Mouse (Mus musculus) 416B (cell line): ENCODE data around the gene Grap2.
"Not testable (repeated sequence)": the region's sequence is repeated elsewhere in the genome, so short reads cannot be mapped to it uniquely, and the experiment has no call there.

ENCODE experiments used
- DNase-seq: peaks from one replicate; pipeline ENCODE4 v3.0.0; 2011; ENCODE audit warnings: low read depth

Grap2 gene

DNA sequence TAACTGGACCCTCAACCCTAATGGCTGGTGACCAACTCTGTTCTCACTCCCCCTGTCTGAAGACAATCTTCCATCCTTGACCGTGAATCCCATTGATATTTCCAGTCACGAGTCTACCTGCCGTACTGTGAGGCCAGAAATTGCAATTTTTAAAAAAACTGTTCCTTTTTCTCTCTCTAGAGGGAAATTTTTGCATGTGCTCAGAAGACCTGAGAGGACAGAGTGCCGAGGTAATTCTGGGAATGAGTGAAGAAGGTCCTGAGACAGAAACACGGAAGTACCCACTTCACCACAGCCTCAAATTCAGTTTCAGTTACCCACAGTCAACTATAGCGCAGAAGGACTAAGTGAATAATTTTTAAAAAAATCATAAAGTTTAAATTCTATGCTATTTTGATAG lies 5.7 kb upstream of the Grap2 start:
- DNase-seq, result no peak

DNA sequence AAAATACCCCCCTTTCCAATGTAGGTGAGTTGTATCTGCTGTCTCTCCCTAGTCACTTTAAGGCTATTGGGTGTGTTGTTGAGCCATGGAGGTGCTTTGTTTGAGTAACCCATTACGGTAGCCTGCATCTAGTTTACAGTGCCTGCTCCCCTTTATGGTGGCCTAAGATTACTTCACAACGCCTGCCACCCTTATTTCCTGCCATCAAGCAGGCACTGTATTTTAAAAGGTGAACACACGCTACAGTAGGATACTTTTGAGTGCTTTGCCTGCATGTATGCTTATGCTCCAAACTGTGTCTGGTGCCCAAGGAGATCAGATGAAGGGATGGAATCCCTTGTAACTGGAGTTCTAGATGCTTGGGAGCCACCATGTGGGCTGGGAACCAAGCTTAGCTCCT lies 5.3 kb upstream of the Grap2 start:
- DNase-seq, result no peak

DNA sequence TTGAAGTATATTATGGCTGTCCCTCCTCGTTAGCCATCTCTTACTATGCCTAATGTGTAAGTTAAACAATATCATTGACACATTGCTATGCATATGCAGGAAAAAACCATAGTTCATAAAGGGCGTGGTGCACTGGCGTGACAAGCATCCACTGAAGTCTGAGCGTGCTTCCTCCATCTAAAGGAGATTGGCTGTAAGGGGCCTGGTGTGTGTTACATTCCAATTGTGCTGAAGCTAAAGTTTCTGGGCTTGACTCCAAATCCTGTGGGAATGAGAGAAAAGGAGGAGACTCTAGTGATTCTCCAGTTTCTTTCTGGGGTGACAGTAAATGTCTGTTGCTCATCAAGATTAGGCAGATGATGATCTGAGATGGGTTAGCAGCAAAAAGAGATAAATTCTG lies 4.7 kb upstream of the Grap2 start:
- no peak for DNase-seq

DNA sequence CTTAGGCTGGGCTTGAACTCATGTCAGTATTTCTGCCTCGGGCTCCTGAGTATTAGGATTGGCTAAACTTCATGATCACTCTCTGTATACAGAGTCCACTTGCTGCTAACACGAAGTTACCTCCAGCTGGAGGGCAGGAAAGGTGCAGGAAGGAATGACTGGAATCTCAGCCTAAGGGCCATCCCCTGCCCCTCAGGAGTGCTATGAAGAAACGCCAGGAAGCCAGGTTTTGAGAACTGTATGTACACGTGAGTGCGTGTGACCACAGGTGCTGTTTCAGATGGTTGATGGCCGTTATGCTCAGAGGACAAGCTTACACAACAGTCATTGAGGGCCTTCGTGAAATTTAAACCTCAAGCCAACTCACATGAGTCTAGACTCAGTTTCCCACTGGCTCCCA lies 3.2 kb upstream of the Grap2 start:
- DNase-seq, result no peak

DNA sequence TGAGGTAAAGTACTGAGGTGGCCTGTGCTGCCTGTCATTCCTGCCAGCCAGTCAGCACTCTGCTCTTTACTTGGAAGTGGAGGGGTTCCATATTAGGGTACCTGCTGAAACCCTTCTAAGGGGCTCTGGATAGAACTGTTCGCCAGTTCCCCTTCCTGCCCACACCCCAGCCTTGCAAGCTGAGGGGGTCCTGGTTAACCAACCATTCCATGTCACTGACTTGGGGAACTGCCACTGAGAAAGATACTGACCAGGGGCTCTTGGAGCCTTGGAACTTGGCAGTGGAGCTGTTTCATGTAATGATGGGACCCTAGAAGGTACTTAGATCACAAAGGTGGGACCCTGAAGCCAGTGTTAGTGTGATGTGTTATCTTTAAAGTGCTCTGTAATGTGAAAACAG lies 2.2 kb upstream of the Grap2 start:
- DNase-seq, result no peak

DNA sequence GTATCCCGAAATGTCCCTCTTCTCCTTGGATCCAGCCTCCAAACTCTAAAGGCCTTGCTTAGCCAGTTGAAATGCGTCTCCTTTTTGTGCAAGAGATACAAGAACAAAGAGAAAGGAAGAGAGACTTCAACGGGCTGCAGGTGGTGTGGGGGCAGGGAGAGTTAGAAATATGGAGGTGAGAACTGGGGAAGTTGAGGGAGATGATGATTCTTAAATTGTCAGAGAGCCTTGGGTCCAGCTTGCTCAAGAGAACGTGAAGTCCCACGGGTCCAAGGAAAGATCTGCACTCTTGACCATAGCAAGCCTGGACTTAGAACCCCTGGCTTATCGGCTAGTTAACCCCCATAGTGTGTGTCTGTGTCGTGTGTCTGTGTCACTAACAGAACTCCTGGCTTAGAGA lies 783 bp upstream of the Grap2 start:
- DNase-seq, result no peak

DNA sequence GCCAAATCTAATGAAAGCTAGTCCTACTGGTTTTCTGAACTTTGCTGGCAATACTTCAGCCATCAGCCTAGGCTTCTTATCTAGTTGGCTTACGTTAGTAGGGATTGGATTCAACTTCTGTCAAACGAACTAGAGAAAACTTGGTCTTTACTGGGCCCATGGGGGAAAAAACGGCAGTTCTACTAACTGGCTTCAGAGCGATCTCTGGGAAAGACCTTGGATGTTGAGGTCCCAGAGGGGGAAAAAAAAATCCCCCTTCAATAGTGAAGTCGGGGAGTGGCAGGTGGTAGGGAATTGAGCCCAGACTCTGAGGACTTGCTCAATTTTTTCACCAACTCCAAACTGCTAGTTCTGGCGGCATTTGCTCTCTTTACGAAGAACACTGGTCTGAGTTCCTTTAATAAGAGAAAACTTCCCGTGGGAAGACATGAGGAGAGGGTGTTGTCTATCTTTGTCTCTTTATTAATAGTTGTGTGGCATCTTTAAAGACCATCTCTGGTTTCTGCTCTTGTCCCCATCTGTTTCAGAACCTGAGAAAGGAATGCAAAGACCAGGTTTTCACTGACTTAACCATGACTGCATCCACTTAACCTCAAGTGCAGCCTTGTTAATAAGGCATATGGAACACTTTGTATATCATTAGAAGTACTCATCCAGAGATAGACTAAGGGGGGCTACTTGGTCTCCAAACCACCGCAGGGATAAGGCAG lies 572 bp downstream of the Grap2 start:
- no peak for DNase-seq

DNA sequence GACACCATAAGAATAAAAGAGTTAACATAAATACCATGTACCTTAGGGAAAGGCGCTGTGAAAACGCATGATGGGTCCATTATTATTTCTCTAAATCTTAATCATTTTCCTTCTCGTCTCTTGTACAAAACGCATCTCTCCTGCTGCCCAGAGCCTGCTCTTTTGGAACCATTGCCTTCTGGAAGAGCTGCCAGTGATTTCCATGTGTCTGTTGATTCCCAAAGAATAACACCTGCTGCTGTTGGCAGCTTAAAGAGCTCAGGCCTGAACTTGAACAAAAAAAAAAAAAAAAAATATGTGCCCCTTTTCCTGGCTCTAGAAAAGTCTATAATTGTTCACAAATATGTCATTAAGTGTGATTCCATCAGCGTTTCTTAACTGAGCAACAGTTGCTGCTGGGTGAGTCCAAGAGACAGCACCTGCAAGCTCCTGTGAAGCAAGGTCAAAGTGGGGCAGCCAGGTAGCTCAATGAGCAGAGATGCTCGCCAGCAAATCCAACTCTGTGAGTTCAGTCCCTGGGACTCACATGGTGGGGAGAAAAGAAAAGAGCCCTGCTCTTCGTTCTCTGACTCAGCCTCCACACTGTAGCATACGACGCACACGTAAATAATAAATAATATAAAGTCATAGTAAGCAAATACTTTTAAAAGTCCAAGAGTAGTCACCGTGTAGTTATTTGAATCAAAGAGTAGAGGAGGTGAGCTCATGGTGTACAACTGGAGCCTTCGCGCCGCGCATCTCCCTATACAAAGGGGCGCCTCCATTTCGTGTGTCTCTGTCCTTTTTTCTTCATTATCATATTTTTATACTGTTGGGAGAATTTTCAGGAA lies 2.0 kb downstream of the Grap2 start:
- DNase-seq, result no peak

DNA sequence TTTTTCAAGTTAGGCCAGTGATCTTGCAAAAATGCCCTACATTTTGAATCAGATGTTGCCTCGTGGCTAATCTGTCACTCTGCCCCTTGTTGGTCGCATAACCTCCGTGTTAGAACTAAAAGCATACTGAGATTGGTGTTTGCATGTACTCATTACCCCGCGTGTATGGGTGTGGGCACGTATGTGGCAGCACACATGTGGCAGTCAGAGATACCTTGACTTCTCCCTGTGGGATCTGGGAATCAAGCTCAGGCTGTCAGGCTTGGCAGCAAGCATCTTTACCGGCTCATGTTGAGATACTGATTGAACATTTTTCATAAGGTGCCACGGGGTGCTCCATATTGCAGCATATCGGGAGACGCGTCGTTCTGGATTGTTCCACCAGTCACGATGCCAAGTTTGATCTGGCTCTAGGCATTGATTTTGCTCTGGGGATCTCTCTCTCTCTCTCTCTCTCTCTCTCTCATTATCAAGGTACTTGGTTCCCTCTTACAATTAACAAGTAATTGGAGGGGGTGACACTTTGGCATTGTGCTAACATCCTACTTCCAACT lies 3.5 kb downstream of the Grap2 start:
- DNase-seq, result no peak

DNA sequence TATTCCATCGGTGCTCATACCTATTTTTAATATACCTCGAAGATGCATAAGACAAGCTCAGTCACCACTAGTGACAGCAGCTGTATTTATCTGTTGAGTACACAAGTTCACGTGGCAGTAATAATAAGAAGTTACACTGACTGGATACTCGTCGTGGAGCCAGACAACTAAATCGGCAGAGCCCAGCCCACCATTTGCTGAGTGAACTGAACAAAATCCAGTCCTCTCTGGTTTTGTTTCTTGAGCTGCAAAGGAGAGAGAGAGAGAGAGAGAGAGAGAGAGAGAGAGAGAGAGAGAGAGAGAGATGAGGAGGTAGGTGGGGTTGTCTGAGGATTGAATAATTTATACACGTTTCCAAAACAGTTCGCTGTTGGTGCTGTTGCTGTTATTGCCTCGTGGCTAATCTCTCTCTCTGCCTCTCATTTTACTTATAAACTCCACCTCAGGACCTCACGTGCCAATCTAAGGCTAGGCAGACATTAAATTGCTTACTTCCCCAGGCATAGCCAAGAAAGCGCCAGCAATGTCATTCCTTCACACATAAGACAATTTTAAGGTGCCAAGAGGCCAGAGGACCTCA lies 4.1 kb downstream of the Grap2 start:
- no peak for DNase-seq

DNA sequence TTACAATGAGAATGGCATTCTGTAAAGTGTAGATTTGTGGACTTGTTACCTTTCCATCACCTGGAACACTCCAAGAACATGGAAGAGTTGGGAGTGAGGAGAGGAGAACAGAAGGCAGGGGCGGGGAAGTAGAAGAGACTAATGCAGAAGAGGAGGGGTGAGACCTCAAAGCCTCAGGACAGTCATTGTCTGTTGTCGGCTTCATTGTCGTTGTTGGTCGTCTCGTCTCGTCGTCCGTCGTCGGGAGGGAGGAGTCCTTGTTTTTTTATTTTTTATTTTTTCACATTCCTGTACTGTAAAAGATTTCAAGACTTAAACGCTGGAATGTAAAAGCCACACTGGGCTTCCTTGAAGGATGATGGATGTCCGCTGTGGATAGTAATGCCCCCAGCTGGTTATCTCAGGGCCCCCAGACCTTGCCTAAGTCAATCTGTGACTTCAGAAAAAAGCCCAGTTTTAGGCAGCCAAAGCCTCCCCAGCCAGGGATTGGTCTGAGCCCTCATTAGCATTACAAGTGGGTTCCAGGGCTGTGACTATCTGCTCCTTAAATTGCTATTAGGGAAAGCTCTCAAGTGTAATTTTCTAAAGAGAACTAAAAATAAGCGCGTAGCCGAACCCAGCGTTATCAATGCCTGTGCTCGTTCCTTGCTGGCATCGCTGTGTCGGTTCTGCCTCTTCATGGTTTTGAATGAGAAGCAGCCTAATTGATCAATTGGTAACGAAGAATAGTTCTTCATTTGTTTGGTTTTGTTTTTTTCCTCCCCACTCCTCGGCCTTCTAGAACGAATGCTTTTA lies 5.0 kb downstream of the Grap2 start:
- no peak for DNase-seq

DNA sequence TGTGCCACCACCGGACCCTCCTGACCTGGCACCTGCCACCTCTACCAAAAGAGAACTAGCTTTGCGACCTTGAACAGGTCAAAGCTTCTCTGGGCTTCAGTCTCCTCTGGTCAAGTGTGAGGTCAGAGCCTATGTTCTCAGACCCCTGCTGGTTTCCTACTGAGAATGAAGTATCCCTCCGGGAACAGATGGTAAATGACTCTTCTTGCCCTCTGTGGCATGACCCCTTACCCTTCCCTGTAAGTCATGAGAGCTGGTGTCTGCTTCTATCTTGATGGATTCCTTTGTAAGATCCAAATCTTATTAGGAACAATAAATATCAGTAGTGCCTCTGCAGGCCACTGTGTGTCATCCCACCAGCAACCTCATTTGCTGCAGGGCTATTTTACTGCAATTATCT lies 6.7 kb downstream of the Grap2 start:
- no peak for DNase-seq

DNA sequence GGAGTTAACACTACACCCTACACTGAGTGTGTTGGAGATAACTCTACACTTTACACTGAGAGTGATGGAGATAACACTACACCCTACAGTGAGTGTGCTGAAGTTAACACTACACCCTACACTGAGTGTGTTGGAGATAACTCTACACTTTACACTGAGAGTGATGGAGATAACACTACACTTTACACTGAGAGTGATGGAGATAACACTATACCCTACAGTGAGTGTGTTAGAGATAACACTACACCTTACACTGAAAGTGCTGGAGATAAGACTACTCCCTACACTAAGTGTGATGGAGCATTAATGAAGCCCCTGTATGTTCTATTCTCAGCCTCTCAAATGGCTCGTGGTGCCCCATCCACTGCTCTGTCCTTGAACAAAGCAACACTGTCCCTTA lies 8.2 kb downstream of the Grap2 start:
- not testable (repeated sequence) for DNase-seq

DNA sequence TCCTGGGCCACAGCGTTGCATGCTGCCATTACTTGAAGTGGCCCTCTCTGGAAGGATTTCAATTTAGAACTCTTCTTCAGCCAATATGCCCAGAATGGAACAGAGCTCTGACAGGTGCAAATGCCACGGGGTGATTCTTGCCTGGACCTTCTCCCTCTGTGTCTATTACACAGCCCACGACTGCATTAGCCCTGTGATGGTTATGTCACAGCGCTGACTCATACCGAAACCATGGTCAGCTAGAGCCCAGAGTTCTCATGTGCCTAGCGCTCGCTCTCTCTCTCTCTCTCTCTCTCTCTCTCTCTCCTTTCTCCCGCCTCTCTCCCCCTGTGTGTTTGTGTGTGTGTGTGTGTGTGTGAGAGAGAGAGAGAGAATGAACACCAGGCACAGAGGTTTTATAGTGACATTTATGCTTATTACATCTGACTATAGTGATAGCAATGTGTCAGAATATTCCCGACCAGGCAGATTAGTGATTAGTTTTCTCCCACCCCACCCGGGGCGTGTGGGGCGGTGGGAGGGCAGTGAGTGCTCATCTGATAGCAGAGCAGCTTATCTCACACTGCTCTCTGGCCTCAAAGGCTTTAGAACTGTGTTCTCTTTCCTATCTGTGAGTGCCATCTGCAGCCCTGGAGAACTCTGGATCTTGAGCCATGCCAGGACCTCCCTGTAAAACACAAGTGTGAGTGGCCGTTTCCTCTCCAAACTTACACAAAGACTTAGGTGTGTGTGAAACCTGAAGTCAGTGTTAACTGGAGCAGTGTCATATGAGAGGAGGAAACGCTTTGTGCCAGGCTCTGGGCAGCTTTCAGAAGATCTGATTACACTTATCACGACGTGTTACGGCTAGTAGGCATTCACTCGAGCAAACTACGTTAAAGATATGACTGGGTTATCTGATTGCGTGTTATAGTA lies 10.4 kb downstream of the Grap2 start:
- DNase-seq, result peak; percentile 75

DNA sequence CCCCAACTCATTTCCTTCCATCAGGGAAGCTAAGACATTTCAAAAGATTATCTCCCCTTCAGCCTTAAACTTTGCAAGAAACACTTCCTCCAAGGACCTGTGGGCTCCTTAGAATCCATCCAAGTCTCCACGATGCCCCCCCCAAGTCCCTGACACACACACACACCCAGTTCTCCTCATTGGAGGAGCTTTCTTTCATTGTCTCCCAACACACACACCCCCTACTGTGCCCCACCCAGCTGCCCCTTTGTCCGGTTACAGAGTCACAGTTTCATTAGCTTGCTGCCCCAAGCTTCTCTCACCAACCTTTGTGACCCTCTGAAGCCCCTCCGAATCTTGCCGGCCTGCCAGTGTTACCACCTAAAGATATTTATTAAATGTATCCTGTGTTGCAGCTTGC lies 13.9 kb downstream of the Grap2 start:
- no peak for DNase-seq

DNA sequence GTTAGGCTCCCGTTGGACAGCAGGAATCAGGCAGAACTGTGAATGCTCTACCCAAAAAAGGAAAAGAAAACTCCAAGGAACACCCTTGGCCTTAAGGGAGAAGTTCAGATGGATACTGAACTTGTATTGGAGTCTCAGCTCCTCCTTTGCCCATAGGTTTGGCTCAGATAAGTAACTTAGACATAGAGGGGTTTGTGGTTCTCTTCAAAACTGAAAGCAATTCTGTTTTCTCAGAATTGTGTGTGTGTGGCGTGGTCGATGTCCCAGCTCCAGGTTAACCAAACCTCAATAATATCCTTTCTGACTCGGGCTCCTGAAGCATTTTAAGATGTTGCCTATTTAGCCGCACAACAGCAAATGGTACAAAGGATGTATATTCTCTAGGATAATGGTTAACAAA lies 18.2 kb downstream of the Grap2 start:
- DNase-seq, result no peak

DNA sequence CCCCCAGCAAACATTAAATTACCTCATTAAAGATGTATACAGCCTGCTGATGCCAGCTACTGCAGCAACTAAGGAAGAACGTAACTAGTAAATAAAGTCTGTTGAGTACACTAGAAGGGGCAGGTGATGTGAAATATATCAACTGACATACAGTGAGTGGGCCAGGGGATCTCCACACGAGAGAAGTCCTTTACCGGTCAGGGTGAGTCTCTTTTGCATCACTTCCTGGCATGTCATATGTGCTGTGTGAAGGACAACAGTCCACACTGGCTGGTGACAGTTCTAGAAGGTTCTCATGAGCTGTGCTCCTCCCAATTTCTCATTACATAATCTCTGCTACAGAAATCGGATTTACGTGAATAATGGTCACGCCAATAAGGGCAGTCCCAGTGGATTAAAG lies 20.3 kb downstream of the Grap2 start:
- no peak for DNase-seq

DNA sequence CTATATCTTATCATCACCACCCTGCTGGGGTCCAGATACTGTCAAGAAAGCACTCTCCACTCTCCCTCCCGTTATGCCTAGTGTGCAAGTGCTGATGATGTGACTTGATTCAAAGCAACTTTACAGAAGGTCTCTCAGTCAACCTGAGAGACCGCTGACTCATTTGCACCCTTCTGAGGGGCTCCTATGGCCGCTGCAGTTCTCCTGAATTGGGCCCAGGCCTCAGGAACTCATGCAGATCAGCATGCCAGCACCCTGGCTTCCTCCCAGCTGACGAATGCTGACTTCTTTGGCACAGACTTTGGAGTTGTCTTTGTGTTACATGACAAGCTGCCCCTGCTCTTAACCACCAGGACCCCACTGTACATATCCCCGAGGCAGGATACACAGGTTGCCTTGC lies 21.5 kb downstream of the Grap2 start:
- DNase-seq, result no peak

DNA sequence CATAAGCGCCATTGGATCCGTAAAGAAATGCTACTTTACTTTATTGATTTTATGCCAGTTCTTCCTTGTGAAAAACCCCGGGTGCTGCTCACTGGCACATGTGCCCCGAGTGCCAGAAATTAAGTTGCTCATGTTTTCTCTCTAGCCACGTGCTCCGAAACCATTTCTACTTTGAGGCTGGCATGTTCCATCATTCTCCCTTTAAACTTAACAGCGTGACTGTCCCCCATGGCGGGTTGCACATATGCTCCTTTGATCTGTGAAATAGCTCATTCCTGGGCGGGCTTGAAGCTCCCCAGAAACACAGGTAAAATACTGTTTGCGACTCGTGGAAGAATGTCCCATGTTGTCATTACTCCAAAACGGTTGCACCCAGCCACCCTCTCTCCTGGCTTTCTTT lies 26.4 kb downstream of the Grap2 start:
- no peak for DNase-seq

DNA sequence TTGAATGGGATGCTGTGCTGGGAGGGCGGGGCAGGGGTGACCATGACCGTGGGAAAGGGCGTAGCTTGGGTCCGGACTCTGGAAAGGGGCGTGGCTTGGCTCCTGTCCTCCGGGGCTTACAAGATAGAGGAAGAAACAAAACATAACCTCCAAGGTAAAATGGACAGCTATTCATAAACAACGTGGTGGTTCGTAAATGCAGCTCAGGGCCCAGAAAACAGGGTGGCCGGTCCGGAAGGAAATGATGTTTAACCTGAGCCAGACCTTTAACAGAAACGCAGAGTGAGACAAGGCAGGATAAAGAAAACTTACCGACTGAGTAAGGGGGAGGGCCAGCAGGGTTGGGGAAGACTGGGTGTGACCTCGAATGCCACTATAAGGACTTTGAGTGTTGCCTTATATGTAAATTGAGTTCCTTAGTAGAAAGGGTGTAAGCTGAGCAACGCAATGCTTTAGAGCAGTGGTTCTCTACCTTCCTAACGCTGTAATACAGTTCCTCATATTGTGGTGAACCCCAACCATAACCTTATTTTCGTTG lies 26.9 kb downstream of the Grap2 start:
- peak; percentile 56 for DNase-seq

DNA sequence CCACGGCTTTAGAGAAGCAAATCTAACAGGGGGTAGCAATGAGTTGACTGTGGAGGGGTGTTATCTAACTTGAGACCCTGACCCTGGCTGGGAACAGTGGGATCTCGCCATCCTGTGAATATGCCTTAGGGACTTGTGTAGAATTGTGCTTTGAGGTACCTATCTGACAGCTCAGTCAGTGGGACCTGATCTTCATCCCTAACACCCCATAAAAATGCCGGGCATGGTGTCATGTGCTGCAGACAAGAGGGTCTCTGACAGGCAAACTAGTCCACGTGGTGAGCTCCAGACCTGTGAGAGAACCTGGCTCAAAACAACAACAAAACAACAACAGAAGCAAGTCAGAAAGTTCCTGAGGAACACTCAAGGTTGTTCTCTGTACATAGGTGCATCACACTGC lies 27.4 kb downstream of the Grap2 start:
- DNase-seq, result no peak
